Mouse (Mus musculus) lung, postnatal 0 days (tissue): Measurements from ENCODE around the gene Micu1.
"Not testable (repeated sequence)": the region's sequence is repeated elsewhere in the genome, so short reads cannot be mapped to it uniquely, and the experiment has no call there.

Experiments
- CTCF ChIP-seq: IDR thresholded peaks from 2 replicates; pipeline ENCODE4 v1.5.1; 2016; ENCODE audit warnings: antibody characterized with exemption, mild to moderate bottlenecking
- EP300 ChIP-seq: IDR thresholded peaks from 2 replicates; pipeline ENCODE4 v1.6.1; 2016; ENCODE audit warnings: antibody characterized with exemption, mild to moderate bottlenecking, control low read depth

DNA sequence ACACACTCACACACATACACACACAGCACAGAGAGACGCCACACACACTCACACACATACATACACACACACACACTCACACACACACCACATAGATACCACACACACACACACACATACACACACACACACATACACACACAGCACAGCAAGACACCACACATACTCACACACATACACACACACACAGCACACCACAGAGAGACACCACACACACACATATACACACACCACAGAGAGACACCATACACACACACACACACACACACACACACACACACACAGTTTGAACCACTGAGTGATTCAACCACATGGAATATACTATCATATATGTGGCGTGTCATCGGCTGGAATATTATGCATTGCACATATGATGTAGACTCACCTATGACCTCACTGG, 16.7 kb upstream of the Micu1 start:
- TF ChIP-seq CTCF, EP300: not testable (repeated sequence)
